Mouse (Mus musculus) heart, adult 2 months (tissue): ENCODE data around the gene Agpat2. TPM values are rescaled to one million over a fixed set of nuclear protein-coding genes. Genes with fewer than 3 reads are reported as not detected.

Source experiments
- DNase-seq, 2 experiments: peaks; one replicate each; pipeline ENCODE4 v3.0.0; 2021
- H3K27ac ChIP-seq: fragments of 200-600 bp; 2 replicates; pipeline ENCODE4 v1.8.1; 2022
- H3K27me3 ChIP-seq: fragments of 200-500 bp; 2 replicates; pipeline ENCODE4 v1.6.1; 2012; ENCODE audit warnings: mild to moderate bottlenecking, low read length, inconsistent platforms, mixed read lengths; ENCODE audit not compliant: control insufficient read depth, insufficient read depth
- H3K36me3 ChIP-seq: fragments of 200-500 bp; 2 replicates; pipeline ENCODE4 v1.6.1; 2012; ENCODE audit warnings: low read length, inconsistent platforms; ENCODE audit not compliant: control insufficient read depth, insufficient read depth
- H3K4me1 ChIP-seq: fragments of 200-500 bp; 2 replicates; pipeline ENCODE4 v1.6.1; 2011; ENCODE audit warnings: low read length; ENCODE audit not compliant: control insufficient read depth, insufficient read depth
- H3K4me3 ChIP-seq: fragments of 200-600 bp; 2 replicates; pipeline ENCODE4 v1.8.1; 2022
- H3K79me2 ChIP-seq: fragments of 200-500 bp; replicated peaks from 2 replicates; pipeline ENCODE4 v1.6.1; 2012; ENCODE audit warnings: mild to moderate bottlenecking, inconsistent platforms, low read length, moderate library complexity, mixed read lengths; ENCODE audit not compliant: control insufficient read depth, insufficient read depth
- H3K9ac ChIP-seq: fragments of 200-500 bp; 2 replicates; pipeline ENCODE4 v1.6.1; 2012; ENCODE audit warnings: low read depth, mild to moderate bottlenecking, control low read depth, inconsistent platforms, low read length, mixed read lengths
- CTCF ChIP-seq: fragments of 200-600 bp; IDR thresholded peaks from 2 replicates; pipeline ENCODE4 v1.8.1; 2022; ENCODE audit warnings: antibody characterized with exemption, mild to moderate bottlenecking, moderate library complexity
- EP300 ChIP-seq: fragments of 200-500 bp; IDR thresholded peaks from 2 replicates; pipeline ENCODE4 v1.6.1; 2011; ENCODE audit warnings: low read depth, low read length, control low read depth; ENCODE audit not compliant: insufficient read depth
- POLR2A ChIP-seq: fragments of 200-500 bp; IDR thresholded peaks from 2 replicates; pipeline ENCODE4 v1.6.1; 2011; ENCODE audit warnings: mild to moderate bottlenecking, low read depth, low read length, control low read depth; ENCODE audit not compliant: insufficient read depth
- WGBS: fragments of 180-500 bp; shearing (Covaris S2); methylation state at CpG from one replicate; pipeline ENCODE4 v1.1.7; 2018; 5-methylcytosine and 5-hydroxymethylcytosine counted together
- intact Hi-C: fragments of 180-260 bp; cut with DNase I; formaldehyde crosslinking; loops from one replicate; pipeline ENCODE4 v1.15.1; 2025
- microRNA-seq, 2 experiments: library from miRNA; unstranded; fragments of <30 nt; microRNA quantifications; one replicate each; pipeline ENCODE4 v1.2.0; 2021
- polyA plus RNA-seq: library from polyadenylated mRNA; depleted of rRNA; stranded (reverse); fragments of >200 nt; gene quantifications from 2 replicates; pipeline ENCODE4 v1.2.3, GENCODE M21; 2012; rRNA removed
- total RNA-seq, 2 experiments: library from RNA; stranded (reverse); gene quantifications; 2 replicates each; pipeline ENCODE4 v1.2.3; 2021

Agpat2 gene
- total and polyA plus RNA-seq, 3 experiments: 52.8 to 142 (median 59.2) TPM

DNA sequence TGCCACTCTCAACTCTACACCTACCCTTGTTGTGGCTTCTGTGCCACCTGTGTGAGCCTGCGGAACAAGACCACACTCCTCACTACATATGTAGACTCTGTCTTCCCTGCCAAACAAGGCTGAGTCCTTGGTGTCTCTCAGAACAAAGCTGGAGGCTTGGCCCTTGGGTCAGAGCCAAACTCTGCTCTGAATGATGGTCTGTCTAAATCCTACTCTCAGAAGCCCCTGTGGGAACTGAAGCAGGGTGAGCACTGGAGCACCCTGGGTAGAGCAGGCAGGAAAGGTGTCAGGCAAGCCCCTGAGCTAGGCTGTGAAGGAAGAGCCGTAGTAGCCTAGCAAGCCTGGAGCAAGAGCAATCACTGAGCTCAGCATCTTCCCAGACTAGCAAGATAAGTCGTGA is 54.0 kb downstream of the Agpat2 start:
- peaks cover 26% of the 10 kb centered on the region for H3K4me1 ChIP-seq
- intact Hi-C loops: no loop called here
- H3K4me3 ChIP-seq: no peak overlapping the region
- peaks cover under 1% of the 10 kb centered on the region; the same call in 1 of the 2 replicates for H3K36me3 ChIP-seq
- no peaks in the 10 kb centered on the region for H3K27me3 ChIP-seq
- WGBS: 46% methylated on average over 3 of the region's 3 CpGs
- no peaks in the 10 kb centered on the region for H3K79me2 ChIP-seq
- DNase-seq: no peak
- TF ChIP-seq CTCF (no peak), POLR2A (no peak), EP300 (no peak)
- H3K9ac ChIP-seq: no peak overlapping the region
- H3K27ac ChIP-seq: peak overlapping the region; percentile 31

DNA sequence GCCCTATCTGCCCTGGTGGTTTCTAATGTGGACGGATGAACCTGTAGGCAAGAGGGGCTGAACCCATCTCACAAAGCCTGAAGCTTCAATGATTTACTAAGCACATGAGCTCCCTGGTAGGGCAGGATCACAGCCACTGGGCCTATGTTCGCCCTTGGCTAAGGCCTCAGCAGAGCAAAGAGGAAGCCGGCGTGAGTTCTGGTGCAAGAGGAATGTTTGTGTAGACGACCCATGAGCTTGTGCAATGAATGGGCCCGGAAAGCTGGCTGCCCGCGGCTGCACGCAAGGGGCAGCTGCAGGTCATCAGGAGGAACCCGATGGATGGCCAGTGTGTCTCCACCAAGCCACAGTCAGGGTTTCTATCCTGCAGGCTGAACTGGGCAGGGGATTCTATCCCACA is 54.4 kb downstream of the Agpat2 start:
- no peaks in the 10 kb centered on the region for H3K27me3 ChIP-seq
- TF ChIP-seq POLR2A (no peak), EP300 (no peak), CTCF (no peak)
- no peaks in the 10 kb centered on the region for H3K79me2 ChIP-seq
- H3K4me1 ChIP-seq: peaks cover 24% of the 10 kb centered on the region
- DNase-seq: peak in 1 of 2 experiments; percentile 56
- H3K4me3 ChIP-seq: no peak overlapping the region
- 45% methylated on average over 10 of the region's 10 CpGs for WGBS
- H3K9ac ChIP-seq: no peak overlapping the region
- intact Hi-C loops: loop anchor here (2.0 kb wide), 1 partner anchor 75 kb away; no protein-coding TSS in a partner anchor
- H3K36me3 ChIP-seq: no peaks in the 10 kb centered on the region
- no peak overlapping the region; the same call in 1 of the 2 replicates for H3K27ac ChIP-seq

DNA sequence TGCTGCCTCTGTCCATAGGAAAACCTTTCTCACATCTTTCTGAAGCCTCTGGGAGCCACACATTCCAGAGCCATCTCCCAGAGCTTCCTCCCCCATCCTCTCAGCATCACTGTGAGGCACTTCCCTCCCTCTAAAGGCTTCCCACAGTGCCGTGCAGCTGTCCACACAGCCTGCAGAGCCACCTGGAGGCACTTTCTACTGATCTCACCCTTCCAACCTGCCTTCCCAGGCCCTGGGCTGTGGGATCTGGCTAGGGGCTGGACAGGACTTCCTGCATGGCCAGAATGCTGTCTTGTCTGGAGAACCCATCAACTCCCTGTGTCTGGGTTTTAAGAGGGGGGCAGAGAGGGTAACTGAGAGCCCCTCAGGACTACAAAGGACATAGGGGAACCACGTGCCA is 56.7 kb downstream of the Agpat2 start:
- Histone ChIP-seq H3K27me3 (no peaks in the 10 kb centered on the region), H3K9ac (no peak overlapping the region), H3K36me3 (no peaks in the 10 kb centered on the region), H3K4me1 (peaks cover 33% of the 10 kb centered on the region), H3K79me2 (no peaks in the 10 kb centered on the region), H3K4me3 (no peak overlapping the region), H3K27ac (0 out of 2 replicates have a peak overlapping the region, but pooled peaks have one; percentile 12)
- peak in 1 of 2 experiments; percentile 48 for DNase-seq
- 30% methylated on average over 2 of the region's 2 CpGs for WGBS
- intact Hi-C loops: loop anchor here (2.0 kb wide), 2 partner anchors 15 to 47 kb away; no protein-coding TSS in a partner anchor
- TF ChIP-seq EP300 (peak; percentile 82; the same call in 1 of the 2 replicates), POLR2A (no peak), CTCF (peak; percentile 77)

DNA sequence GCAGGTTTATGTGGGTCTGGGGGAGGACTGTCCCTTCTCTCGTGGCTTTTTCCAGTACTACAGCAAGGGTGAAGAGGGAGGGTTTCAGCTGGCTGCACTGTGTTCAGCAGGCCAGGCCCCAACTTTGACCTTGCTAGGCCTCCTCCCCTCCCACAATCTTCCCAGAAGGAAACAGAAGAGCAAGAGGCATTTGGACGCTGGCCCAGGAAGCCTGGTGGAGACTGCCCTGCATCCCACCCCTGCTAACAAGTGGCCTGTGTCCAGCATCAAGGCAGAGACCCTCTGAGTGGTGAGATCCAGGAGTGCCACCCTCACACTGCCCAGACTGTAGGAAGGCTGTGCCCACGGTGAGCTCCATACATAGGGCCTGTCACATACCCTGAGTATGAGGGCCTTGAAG is 60.0 kb downstream of the Agpat2 start:
- Histone ChIP-seq H3K79me2 (no peaks in the 10 kb centered on the region), H3K4me3 (no peak overlapping the region), H3K27ac (peak overlapping the region; percentile 55), H3K4me1 (peaks cover 22% of the 10 kb centered on the region), H3K27me3 (no peaks in the 10 kb centered on the region), H3K9ac (no peak overlapping the region), H3K36me3 (no peaks in the 10 kb centered on the region)
- TF ChIP-seq CTCF: 0 out of 2 replicates have a peak, but pooled peaks have one; percentile 7
- TF ChIP-seq EP300: peak; percentile 31; the same call in 1 of the 2 replicates
- TF ChIP-seq POLR2A: no peak
- 20% methylated on average over 3 of the region's 3 CpGs for WGBS
- peak in 1 of 2 experiments; percentile 51 for DNase-seq
- intact Hi-C loops: no loop called here

DNA sequence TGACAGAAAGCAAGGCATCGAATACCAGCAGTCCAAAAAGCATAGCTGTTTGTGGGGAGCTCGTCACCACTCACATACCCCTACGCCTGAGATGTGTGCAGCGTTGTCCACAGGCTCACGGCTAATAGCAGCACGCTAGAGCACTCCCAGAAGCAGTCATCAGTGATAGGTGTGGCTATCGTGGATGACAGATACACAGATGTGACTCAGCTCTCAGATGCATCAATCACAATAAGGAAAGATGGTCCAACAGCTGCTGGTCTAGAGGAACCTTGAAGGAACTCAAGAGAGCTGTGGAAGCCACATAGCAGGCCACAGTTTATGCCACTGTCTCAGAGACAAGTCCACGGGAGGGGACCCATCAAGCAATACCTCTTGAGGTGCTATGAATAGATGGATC is 60.4 kb downstream of the Agpat2 start:
- H3K36me3 ChIP-seq: no peaks in the 10 kb centered on the region
- H3K79me2 ChIP-seq: no peaks in the 10 kb centered on the region
- DNase-seq: no peak
- TF ChIP-seq CTCF (no peak), POLR2A (no peak), EP300 (no peak)
- no peaks in the 10 kb centered on the region for H3K27me3 ChIP-seq
- intact Hi-C loops: no loop called here
- 67% methylated on average over 8 of the region's 8 CpGs for WGBS
- H3K27ac ChIP-seq: peak overlapping the region; percentile 55
- peaks cover 22% of the 10 kb centered on the region for H3K4me1 ChIP-seq
- no peak overlapping the region for H3K9ac ChIP-seq
- no peak overlapping the region for H3K4me3 ChIP-seq

DNA sequence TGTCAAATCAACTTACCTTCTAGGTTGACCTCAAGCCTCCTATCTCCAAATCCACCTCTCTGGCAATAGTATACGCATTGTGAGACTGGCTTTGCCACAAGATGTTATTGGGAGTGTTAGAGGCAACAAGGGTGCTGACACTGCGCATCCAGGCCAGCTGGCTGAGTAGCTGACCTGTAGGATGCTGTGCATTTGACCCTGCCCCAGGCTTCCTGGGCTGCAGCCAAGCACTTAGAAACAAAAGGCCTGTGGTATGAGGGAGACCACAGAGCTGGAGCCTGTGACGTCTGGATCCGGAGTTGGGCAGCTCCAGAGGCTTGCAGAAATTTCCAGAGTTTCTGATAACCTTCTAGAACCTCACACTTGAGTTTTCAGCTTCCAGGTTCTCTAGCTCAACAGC is 61.1 kb downstream of the Agpat2 start:
- peaks cover 22% of the 10 kb centered on the region for H3K4me1 ChIP-seq
- intact Hi-C loops: no loop called here

More for the DNA sequence above, 61.1 kb downstream of the Agpat2 start:
- Histone ChIP-seq H3K27me3 (no peaks in the 10 kb centered on the region), H3K9ac (no peak overlapping the region), H3K79me2 (no peaks in the 10 kb centered on the region), H3K4me3 (no peak overlapping the region), H3K36me3 (no peaks in the 10 kb centered on the region), H3K27ac (peak overlapping the region; percentile 55)
- TF ChIP-seq EP300 (0 out of 2 replicates have a peak, but pooled peaks have one; percentile 48), CTCF (no peak)
- DNase-seq: no peak
- 44% methylated on average over 4 of the region's 4 CpGs for WGBS

Small RNAs within 50 kb of the gene (microRNA-seq; reads per million reads assigned to microRNA genes)
- gene Mir126a (5.8 to 6.2 reads per million in 2 experiments), gene Mir126b (0 reads per million in 2 experiments)

Other genes starting within 250 kb of the Agpat2 start
- gene Card9, start 243.5 kb downstream of the Agpat2 start, total RNA-seq: 1 to 10 TPM; 1.0 to 1.2 TPM
- gene Card9, start 243.5 kb downstream of the Agpat2 start, polyA plus RNA-seq: 2.3 and 4.1 TPM in 2 replicates
- 1 to 10 TPM; 7.2 to 9.5 TPM for gene Snapc4, start 223.8 kb downstream of the Agpat2 start, total RNA-seq
- gene Snapc4, start 223.8 kb downstream of the Agpat2 start, polyA plus RNA-seq: 20.4 and 24.3 TPM in 2 replicates
- gene Entr1, start 215.1 kb downstream of the Agpat2 start, total RNA-seq: 10 to 100 TPM; 40.5 to 46.9 TPM
- gene Entr1, start 215.1 kb downstream of the Agpat2 start, polyA plus RNA-seq: 59.7 and 85.6 TPM in 2 replicates
- gene Pmpca, start 215.1 kb downstream of the Agpat2 start, total RNA-seq: 100 to 1,000 TPM; 139 to 160 TPM
- gene Pmpca, start 215.1 kb downstream of the Agpat2 start, polyA plus RNA-seq: 69.1 and 123 TPM in 2 replicates
- gene Inpp5e, start 195.2 kb downstream of the Agpat2 start, total RNA-seq: 10 to 100 TPM; 15.8 to 16.3 TPM
- gene Inpp5e, start 195.2 kb downstream of the Agpat2 start, polyA plus RNA-seq: 22.1 and 23.6 TPM in 2 replicates
- gene Sec16a, start 159.2 kb downstream of the Agpat2 start, total RNA-seq: 10 to 100 TPM; 36.3 to 40.4 TPM
- gene Sec16a, start 159.2 kb downstream of the Agpat2 start, polyA plus RNA-seq: 37.5 and 50.1 TPM in 2 replicates
- 10 to 100 TPM; 31.6 to 32.4 TPM for gene Notch1, start 87.8 kb downstream of the Agpat2 start, total RNA-seq
- 22.0 and 23.2 TPM in 2 replicates for gene Notch1, start 87.8 kb downstream of the Agpat2 start, polyA plus RNA-seq
- gene Egfl7, start 24.4 kb downstream of the Agpat2 start, total RNA-seq: 100 to 1,000 TPM; 102 to 111 TPM
- gene Egfl7, start 24.4 kb downstream of the Agpat2 start, polyA plus RNA-seq: 499 and 610 TPM in 2 replicates
- not detected for gene Gm20532, start 17.8 kb downstream of the Agpat2 start, total RNA-seq
- gene Gm20532, start 17.8 kb downstream of the Agpat2 start, polyA plus RNA-seq: not detected in 2 replicates
- 10 to 100 TPM; 20.0 to 21.1 TPM for gene Fam69b, start 24.0 kb upstream of the Agpat2 start, total RNA-seq
- 45.7 and 47.6 TPM in 2 replicates for gene Fam69b, start 24.0 kb upstream of the Agpat2 start, polyA plus RNA-seq
- gene Lcn4, start 66.9 kb upstream of the Agpat2 start, total RNA-seq: not detected
- gene Lcn4, start 66.9 kb upstream of the Agpat2 start, polyA plus RNA-seq: not detected in 2 replicates